Mouse (Mus musculus): Measurements from ENCODE around the gene Ppp1cc. TPM values are rescaled to one million over a fixed set of nuclear protein-coding genes. Genes with fewer than 3 reads are reported as not detected.
"Not testable (repeated sequence)": the region's sequence is repeated elsewhere in the genome, so short reads cannot be mapped to it uniquely, and the experiment has no call there.

The Ppp1cc gene
- polyA plus RNA-seq, 1 experiment from 2014 or later: 137 TPM

- Histone ChIP-seq H3K4me2 (replicated peaks; ENCODE audit: low read depth, low read length) (no peak overlapping the region), H3K27ac (ENCODE audit: low read length) (peak overlapping the region; percentile 68; the same call in 1 of the 2 replicates)
- peak; percentile 56 for ATAC-seq
Measured at GRCm38 (mm10) chr5:122136508-122137408, 21.3 kb upstream of the Ppp1cc start.

GRCm38 (mm10) chr5:122138856-122139255 lies 19.2 kb upstream of the Ppp1cc start:
- no peak for ATAC-seq
- H3K4me1 ChIP-seq (ENCODE audit: insufficient read depth, low read depth, low read length): no peaks in the 10 kb centered on the region; the same call in 1 of the 2 replicates
- WGBS: 71% methylated on average over 15 of the region's 15 CpGs

More at GRCm38 (mm10) chr5:122136508-122137408, 21.3 kb upstream of the Ppp1cc start:
- 0 out of 2 replicates have a peak, but pooled peaks cover 4% of the 10 kb centered on the region for H3K4me1 ChIP-seq (ENCODE audit: insufficient read depth, low read depth, low read length)
- H3K27me3 ChIP-seq (replicated peaks; ENCODE audit: insufficient read depth, low read length): no peaks in the 10 kb centered on the region
- H3K9me3 ChIP-seq (ENCODE audit: low read length): no peaks in the 10 kb centered on the region
- no peak for TF ChIP-seq CTCF (IDR thresholded peaks at IDR 0.05)
- TF ChIP-seq EP300 (IDR thresholded peaks at IDR 0.05): peak; percentile 42; the same call in 1 of the 2 replicates
- WGBS: 43% methylated on average over 14 of the region's 14 CpGs
- H3K9ac ChIP-seq (replicated peaks; ENCODE audit: low read depth): no peak overlapping the region
- peak; percentile 41 for DNase-seq (ENCODE audit: low spot score)
- no peaks in the 10 kb centered on the region for H3K36me3 ChIP-seq (ENCODE audit: insufficient read depth, low read length)
- no peak overlapping the region for H3K4me3 ChIP-seq (ENCODE audit: low read depth, low read length)

GRCm38 (mm10) chr5:122139771-122140170 lies 18.3 kb upstream of the Ppp1cc start:
- H3K4me2 ChIP-seq (replicated peaks; ENCODE audit: low read depth, low read length); H3K9me3 ChIP-seq (ENCODE audit: low read length); H3K27ac ChIP-seq (ENCODE audit: low read length); DNase-seq (ENCODE audit: low spot score); H3K36me3 ChIP-seq (ENCODE audit: insufficient read depth, low read length); ATAC-seq; H3K27me3 ChIP-seq (replicated peaks; ENCODE audit: insufficient read depth, low read length); H3K4me1 ChIP-seq (ENCODE audit: insufficient read depth, low read depth, low read length); H3K9ac ChIP-seq (replicated peaks; ENCODE audit: low read depth); H3K4me3 ChIP-seq (ENCODE audit: low read depth, low read length): not testable (repeated sequence)
- WGBS: 77% methylated on average over 2 of the region's 2 CpGs

More at GRCm38 (mm10) chr5:122138856-122139255, 19.2 kb upstream of the Ppp1cc start:
- H3K4me3 ChIP-seq (ENCODE audit: low read depth, low read length): no peak overlapping the region
- no peak overlapping the region for H3K9ac ChIP-seq (replicated peaks; ENCODE audit: low read depth)
- no peak for DNase-seq (ENCODE audit: low spot score)
- H3K36me3 ChIP-seq (ENCODE audit: insufficient read depth, low read length): no peaks in the 10 kb centered on the region
- no peak overlapping the region for H3K27ac ChIP-seq (ENCODE audit: low read length)
- TF ChIP-seq EP300 (IDR thresholded peaks at IDR 0.05): no peak
- no peak for TF ChIP-seq CTCF (IDR thresholded peaks at IDR 0.05)
- no peaks in the 10 kb centered on the region for H3K9me3 ChIP-seq (ENCODE audit: low read length)
- no peak overlapping the region for H3K4me2 ChIP-seq (replicated peaks; ENCODE audit: low read depth, low read length)
- no peaks in the 10 kb centered on the region for H3K27me3 ChIP-seq (replicated peaks; ENCODE audit: insufficient read depth, low read length)

- no peak for ATAC-seq
- 92% methylated on average over 3 of the region's 3 CpGs for WGBS
Measured at GRCm38 (mm10) chr5:122140723-122141122, 17.4 kb upstream of the Ppp1cc start, which contains the start of gene Ccdc63. Gene Ccdc63, minus strand, starts transcription at chr5:122140823.

GRCm38 (mm10) chr5:122142230-122142992 lies 15.7 kb upstream of the Ppp1cc start:
- no peak overlapping the region for H3K4me3 ChIP-seq (ENCODE audit: low read depth, low read length)
- H3K27ac ChIP-seq (ENCODE audit: low read length): no peak overlapping the region
- no peaks in the 10 kb centered on the region for H3K36me3 ChIP-seq (ENCODE audit: insufficient read depth, low read length)
- no peaks in the 10 kb centered on the region for H3K9me3 ChIP-seq (ENCODE audit: low read length)
- H3K9ac ChIP-seq (replicated peaks; ENCODE audit: low read depth): no peak overlapping the region
- H3K4me1 ChIP-seq (ENCODE audit: insufficient read depth, low read depth, low read length): peaks cover 4% of the 10 kb centered on the region; the same call in 1 of the 2 replicates
- TF ChIP-seq CTCF (IDR thresholded peaks at IDR 0.05) (peak; percentile 79), EP300 (IDR thresholded peaks at IDR 0.05) (no peak)
- no peak overlapping the region for H3K4me2 ChIP-seq (replicated peaks; ENCODE audit: low read depth, low read length)
- peak; percentile 62 for DNase-seq (ENCODE audit: low spot score)
- H3K27me3 ChIP-seq (replicated peaks; ENCODE audit: insufficient read depth, low read length): no peaks in the 10 kb centered on the region
- WGBS: 48% methylated on average over 8 of the region's 8 CpGs
- no peak for ATAC-seq

More at GRCm38 (mm10) chr5:122140723-122141122, 17.4 kb upstream of the Ppp1cc start, which contains the start of gene Ccdc63:
- H3K4me1 ChIP-seq (ENCODE audit: insufficient read depth, low read depth, low read length): peaks cover 4% of the 10 kb centered on the region; the same call in 1 of the 2 replicates
- H3K9me3 ChIP-seq (ENCODE audit: low read length): no peaks in the 10 kb centered on the region
- no peaks in the 10 kb centered on the region for H3K27me3 ChIP-seq (replicated peaks; ENCODE audit: insufficient read depth, low read length)
- H3K4me3 ChIP-seq (ENCODE audit: low read depth, low read length): no peak within 1 kb of the TSS
- no peak within 1 kb of the TSS for H3K9ac ChIP-seq (replicated peaks; ENCODE audit: low read depth)
- no peak for DNase-seq (ENCODE audit: low spot score)
- no peaks in the 10 kb centered on the region for H3K36me3 ChIP-seq (ENCODE audit: insufficient read depth, low read length)
- no peak within 1 kb of the TSS for H3K4me2 ChIP-seq (replicated peaks; ENCODE audit: low read depth, low read length)
- no peak within 1 kb of the TSS for H3K27ac ChIP-seq (ENCODE audit: low read length)
- no peak for TF ChIP-seq EP300 (IDR thresholded peaks at IDR 0.05)
- no peak for TF ChIP-seq CTCF (IDR thresholded peaks at IDR 0.05)

- no peak overlapping the region for H3K4me2 ChIP-seq (replicated peaks; ENCODE audit: low read depth, low read length)
- TF ChIP-seq CTCF (IDR thresholded peaks at IDR 0.05) (no peak), EP300 (IDR thresholded peaks at IDR 0.05) (peak; percentile 90)
Measured at GRCm38 (mm10) chr5:122143543-122143942, 14.5 kb upstream of the Ppp1cc start.

More at GRCm38 (mm10) chr5:122143543-122143942, 14.5 kb upstream of the Ppp1cc start:
- 61% methylated on average over 15 of the region's 15 CpGs for whole genome bisulfite sequencing
- H3K27ac ChIP-seq (ENCODE audit: low read length): no peak overlapping the region; the same call in 1 of the 2 replicates
- peaks cover 4% of the 10 kb centered on the region; the same call in 1 of the 2 replicates for H3K4me1 ChIP-seq (ENCODE audit: insufficient read depth, low read depth, low read length)
- ATAC-seq (peak; percentile 67), DNase-seq (ENCODE audit: low spot score) (peak; percentile 80)
- no peak overlapping the region for H3K4me3 ChIP-seq (ENCODE audit: low read depth, low read length)
- H3K9ac ChIP-seq (replicated peaks; ENCODE audit: low read depth): no peak overlapping the region
- H3K27me3 ChIP-seq (replicated peaks; ENCODE audit: insufficient read depth, low read length): no peaks in the 10 kb centered on the region
- H3K9me3 ChIP-seq (ENCODE audit: low read length): no peaks in the 10 kb centered on the region
- H3K36me3 ChIP-seq (ENCODE audit: insufficient read depth, low read length): no peaks in the 10 kb centered on the region

All from lung, postnatal 0 days (tissue).